Mouse (Mus musculus): Measurements from ENCODE around the gene Gmds. TPM values are rescaled to one million over a fixed set of nuclear protein-coding genes. Genes with fewer than 3 reads are reported as not detected.
A peak's percentile ranks its signal among the peaks of the same experiment; 100 is the strongest.

The Gmds gene
- 10 to 100 TPM; 11.3 to 12.8 TPM for total RNA-seq (2021)

DNA sequence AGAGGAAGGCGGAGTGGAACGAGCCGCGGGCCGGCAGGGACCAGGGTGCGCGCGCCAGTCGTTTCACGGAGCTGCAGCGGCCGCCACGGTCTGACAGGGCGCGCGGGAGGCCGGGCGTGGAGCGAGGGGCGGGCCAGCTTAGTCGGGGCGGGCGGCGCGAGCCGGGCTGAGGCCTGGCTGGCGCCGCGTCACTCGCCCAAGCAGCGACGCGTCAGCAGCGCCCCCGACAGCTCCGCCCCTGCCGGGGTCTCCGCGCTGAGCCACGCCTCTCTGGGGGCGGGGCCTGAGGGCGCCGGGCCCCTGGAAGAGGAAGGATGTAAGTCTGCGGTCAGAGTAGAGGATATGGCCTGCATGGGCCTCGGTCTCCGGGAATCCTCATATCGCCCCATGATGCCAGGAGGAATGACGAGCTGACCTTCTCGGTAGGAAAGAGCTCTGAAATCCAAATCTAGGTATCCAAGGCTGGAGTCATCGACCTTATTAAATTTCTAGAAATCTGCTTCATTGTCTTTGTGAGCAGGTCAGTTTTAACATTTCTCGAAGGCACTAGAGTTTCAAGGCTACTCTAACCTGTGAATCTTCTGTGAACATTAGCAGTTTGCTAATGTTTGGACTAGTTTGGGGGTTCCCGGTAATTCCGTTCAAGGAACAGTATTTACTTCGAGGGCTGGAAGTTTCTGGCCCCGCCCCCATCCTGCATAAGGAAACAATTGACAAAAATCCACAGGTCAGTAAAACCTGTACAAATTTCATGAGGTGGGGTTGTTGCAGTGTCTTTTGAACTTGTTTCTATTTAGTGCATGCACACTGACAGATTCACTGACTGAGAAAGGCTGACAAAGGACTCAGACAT, at the start of gene Gmds:
Gene Gmds (minus strand): TSS at position 228 of the 853 bp plus-strand sequence.
- intact Hi-C loops (cut with DNase I): no loop called here
- peak; percentile 92 to 94 for DNase-seq (ENCODE audit: low spot score in 2 of 2)

DNA sequence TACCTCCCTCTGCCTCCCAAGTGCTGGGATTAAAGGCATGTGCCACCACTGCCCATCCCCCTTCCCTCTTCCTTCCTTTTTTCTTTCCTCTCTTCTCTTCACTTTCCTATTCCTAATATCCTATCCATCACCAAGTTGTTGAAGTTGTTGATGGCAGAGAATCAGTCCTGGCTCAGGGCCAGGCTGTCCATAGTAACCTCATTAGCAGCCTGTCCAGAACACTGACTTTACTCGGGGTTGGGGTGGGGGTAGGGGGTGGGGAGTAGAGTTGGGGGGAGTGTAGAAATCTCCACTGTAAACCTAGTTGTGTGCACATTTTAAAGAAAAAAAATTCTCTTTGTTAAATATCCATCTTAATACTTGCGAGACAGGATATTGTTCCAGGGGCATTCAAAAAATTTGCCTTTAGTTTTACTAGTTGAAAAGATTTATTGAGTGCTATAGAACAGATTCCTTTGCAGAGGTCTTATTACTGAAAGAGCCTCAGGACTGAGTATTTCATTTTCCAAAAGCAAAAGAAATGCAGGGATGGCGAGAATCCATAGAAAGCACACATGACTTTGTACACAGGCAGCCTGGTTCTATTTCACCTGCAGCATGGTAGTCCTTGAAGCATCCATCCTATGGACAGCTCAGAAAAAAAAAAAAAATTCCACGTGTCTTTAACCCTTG, 47.0 kb upstream of the Gmds start:
- intact Hi-C loops (cut with DNase I): no loop called here
- DNase-seq (ENCODE audit: low spot score in 2 of 2): no peak

GRCm38 (mm10) chr13:32382227-32383010, 43.9 kb upstream of the Gmds start:
- intact Hi-C loops (cut with DNase I): no loop called here
- DNase-seq (ENCODE audit: low spot score in 2 of 2): no peak

DNA sequence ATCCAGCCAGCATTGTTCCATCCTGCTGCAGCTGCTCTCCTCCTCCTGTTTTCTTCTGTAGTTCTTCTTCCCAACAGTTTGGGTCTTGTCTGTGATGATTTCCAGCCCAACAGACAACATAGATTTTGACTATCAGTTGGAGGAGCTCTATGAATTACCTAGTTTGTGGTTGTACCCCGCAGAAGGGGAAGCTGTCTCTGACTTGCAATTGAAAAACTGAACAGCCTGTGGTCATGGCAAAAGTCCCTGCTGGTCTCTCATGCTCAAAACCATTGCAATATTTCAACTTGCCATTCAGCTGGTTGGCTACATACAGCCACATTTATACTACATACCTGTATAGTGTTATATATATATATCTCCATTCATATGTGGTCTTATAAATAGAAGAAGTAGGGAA, 40.1 kb upstream of the Gmds start:
- no peak for DNase-seq (ENCODE audit: low spot score in 2 of 2)
- intact Hi-C loops (cut with DNase I): no loop called here

DNA sequence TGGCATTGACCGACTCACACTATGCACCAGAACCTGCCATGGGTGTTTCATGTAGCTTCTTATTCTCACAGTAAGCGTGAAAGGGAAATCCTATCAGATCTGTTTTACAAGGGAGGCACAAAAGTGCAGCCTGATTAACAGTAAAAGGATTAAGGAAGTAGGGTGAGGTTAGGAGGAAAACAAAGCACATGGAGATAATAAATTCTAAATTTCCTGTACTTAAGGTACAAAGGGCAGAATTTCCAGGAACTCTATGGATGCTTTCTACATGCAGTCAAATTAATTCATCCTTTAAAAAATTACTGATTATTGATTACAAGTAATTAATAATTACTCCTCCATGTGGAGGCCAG, 34.0 kb upstream of the Gmds start:
- intact Hi-C loops (cut with DNase I): no loop called here

GRCm38 (mm10) chr13:32371874-32372530, 33.5 kb upstream of the Gmds start:
- intact Hi-C loops (cut with DNase I): no loop called here
- DNase-seq (ENCODE audit: low spot score in 2 of 2): no peak

More for the DNA sequence above, 34.0 kb upstream of the Gmds start:
- no peak for DNase-seq (ENCODE audit: low spot score in 2 of 2)

GRCm38 (mm10) chr13:32370751-32371150, 32.2 kb upstream of the Gmds start:
- peak in 1 of 2 experiments; percentile 39 for DNase-seq (ENCODE audit: low spot score in 2 of 2)

DNA sequence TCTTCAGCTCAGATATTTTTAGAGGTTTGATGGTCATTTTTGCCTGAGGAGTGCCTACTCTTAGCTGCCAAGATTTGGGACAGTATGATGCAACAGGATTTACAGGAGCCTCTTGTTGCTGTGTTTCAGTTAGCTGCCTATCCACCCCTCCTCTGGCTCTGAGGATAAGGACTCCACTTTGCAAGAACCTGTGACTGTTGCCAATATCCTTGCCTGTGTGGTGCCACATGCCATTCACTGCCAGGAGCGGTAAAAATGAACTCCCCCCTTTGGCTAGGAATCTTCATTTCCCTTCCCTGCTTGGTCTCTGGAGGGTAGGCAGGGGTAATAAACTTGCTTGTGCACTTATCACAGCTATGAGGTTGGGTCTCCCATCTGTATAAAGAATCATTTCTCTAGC, 31.6 kb upstream of the Gmds start:
- DNase-seq (ENCODE audit: low spot score in 2 of 2): no peak
- intact Hi-C loops (cut with DNase I): no loop called here

More at GRCm38 (mm10) chr13:32370751-32371150, 32.2 kb upstream of the Gmds start:
- intact Hi-C loops (cut with DNase I): no loop called here

- no peak for DNase-seq (ENCODE audit: low spot score in 2 of 2)
- intact Hi-C loops (cut with DNase I): no loop called here
These were observed 616 bp downstream of the Gmds start for GRCm38 (mm10) chr13:32337735-32338512.

GRCm38 (mm10) chr13:32318309-32318708, 20.2 kb downstream of the Gmds start:
- intact Hi-C loops (cut with DNase I): no loop called here
- no peak for DNase-seq (ENCODE audit: low spot score in 2 of 2)

DNA sequence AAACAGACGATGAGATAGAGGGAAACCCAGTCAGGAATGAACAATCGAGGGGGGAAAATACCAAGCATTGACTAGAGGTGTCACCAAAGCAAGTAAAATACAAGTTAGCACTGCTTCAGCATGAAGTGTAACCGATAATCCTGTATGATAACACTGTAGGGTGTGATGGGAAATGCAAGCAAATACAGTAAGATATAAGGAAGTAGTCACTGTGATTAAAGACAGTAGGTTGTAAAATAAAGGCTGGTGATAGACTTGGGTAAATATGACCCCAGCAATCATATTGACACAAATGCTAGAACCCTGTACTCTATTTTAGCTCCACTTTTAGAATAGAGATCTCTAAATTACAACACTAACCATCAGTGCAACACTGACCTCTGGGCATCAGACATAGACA, 21.2 kb downstream of the Gmds start:
- intact Hi-C loops (cut with DNase I): no loop called here
- DNase-seq (ENCODE audit: low spot score in 2 of 2): no peak

DNA sequence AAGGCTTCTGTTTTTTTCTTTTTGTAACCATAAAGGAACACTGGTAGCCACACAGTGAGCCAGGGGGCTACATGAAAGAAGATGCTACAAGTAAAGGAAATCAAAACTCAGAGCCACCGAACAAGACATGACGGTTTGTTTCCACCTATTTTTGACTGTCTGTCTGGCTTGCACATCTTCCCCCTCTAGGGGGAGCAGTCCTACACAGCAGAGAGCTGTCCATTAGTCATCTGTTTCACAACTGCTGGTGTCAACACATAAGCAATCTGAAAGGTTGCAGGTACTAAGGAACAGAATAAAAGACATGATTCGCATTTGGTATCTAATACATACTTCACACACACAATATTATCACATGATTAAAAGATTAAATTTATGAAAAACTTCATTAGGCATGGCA, 25.9 kb downstream of the Gmds start:
- intact Hi-C loops (cut with DNase I): loop anchor here (2.0 kb wide), 1 partner anchor 98 kb away; no protein-coding TSS in a partner anchor
- DNase-seq (ENCODE audit: low spot score in 2 of 2): peak; percentile 38 to 56

GRCm38 (mm10) chr13:32311476-32311875, 27.1 kb downstream of the Gmds start:
- intact Hi-C loops (cut with DNase I): no loop called here
- no peak for DNase-seq (ENCODE audit: low spot score in 2 of 2)

DNA sequence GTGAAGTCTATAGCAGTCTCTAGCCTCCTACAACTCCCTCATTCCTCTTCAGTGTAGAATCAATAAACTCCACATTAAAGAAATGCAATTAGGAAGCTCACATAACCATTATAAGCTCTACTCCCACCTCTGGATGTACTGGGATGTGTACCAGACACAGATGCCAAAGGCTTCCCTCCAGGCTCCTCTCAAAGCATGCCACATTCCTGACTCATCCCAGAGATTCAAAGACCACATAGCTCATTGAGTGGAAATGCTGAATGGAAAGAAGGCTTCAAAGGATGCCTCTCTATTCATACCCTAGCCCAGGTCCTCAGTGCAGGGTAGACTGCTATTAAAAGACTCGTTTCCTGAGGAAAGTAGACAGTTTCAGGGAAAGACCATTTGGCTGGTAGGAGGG, 40.1 kb downstream of the Gmds start:
- intact Hi-C loops (cut with DNase I): loop anchor here (10.0 kb wide), 2 partner anchors 196 to 366 kb away; no protein-coding TSS in a partner anchor
- peak in 1 of 2 experiments; percentile 6 for DNase-seq (ENCODE audit: low spot score in 2 of 2)

DNA sequence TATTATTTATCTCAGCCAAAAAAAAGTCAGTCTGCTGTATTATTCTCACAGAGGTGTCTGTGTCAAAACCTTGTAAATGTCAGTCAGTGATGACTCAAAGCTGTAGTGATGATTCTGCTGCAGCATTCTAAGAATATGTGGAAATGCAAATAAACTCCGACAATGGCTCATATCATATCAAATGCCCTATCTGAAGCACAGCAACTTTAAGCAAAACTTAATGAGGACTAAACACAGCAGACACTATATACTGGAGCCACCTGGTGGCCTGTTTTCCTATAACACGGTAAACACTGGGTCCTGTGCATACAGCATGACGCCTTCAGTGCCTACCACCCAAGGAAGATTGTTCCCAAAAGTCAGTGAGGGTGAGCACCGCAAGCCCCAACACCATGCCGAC, 41.1 kb downstream of the Gmds start:
- DNase-seq (ENCODE audit: low spot score in 2 of 2): peak; percentile 36 to 60
- intact Hi-C loops (cut with DNase I): loop anchor here (2.0 to 10.0 kb wide), 4 partner anchors 197 to 505 kb away; no protein-coding TSS in a partner anchor

DNA sequence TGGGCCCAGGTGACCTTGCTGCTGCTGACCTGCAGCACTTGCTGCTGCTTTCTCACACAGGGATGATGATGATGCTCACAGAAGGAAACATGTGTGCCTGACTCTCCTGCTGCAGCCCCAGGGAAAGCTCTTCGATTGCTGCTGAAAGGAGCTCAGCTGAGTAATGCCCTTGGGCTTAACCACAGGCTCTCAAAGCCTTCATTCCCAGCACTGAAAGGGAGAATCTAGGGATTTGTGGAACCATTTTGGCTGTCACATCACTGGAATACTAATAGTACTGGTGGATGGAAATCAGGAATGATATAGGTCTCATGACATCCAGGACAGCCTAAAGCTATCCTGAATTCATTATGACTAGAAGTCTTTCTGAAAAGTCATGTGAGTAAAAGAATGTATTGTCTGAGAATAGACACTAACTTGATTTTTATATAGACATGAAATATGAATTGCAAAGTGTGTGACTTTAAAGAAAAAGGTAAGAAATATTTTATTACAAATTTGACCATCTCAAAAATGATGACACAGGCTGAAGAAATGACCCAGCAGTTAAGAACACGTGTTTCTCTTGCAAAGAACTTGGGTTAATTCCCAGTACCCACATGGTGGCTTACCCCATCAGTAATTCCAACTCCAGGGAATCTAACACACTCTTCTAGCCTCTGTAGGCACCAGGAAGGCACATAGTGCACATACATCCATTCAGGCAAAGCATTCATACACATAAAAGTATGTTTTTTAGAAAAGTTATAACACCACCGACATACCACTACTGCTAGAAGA, 43.9 kb downstream of the Gmds start:
- DNase-seq (ENCODE audit: low spot score in 2 of 2): no peak
- intact Hi-C loops (cut with DNase I): loop anchor here (10.0 kb wide), 2 partner anchors 200 to 370 kb away; no protein-coding TSS in a partner anchor

DNA sequence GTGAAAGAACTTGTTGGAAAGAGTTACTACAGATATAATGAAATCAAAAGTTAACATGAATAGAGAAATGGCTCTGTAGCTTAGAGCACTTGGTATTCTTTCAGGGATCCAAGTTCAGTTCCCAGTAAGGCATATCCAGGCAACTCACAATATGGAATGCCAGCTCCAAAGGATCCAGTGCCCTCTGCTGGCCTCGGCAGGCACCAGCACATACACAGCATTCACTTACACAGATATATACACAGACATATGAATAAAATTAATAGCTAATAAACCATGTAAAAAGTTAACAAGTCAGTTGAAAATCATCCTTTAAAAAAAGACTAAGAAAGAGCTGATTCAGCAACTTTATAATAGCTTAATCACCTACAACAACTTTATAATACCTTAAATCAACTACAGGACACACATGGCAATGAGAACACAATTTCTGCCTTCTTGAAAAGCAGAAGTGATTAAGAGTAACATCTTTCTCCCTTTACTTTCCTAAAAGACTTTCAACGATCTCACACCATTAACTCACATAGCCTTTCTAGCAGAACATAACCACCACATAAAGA, 65.5 kb downstream of the Gmds start:
- intact Hi-C loops (cut with DNase I): no loop called here
- DNase-seq (ENCODE audit: low spot score in 2 of 2): no peak

- DNase-seq (ENCODE audit: low spot score in 2 of 2): no peak
- intact Hi-C loops (cut with DNase I): no loop called here
These were observed 68.8 kb downstream of the Gmds start for GRCm38 (mm10) chr13:32269757-32270156.

Measured in left cerebral cortex, postnatal 25 days (tissue).